Mouse (Mus musculus): ENCODE measurements around the gene Pcsk5. TPM values are rescaled to one million over a fixed set of nuclear protein-coding genes. Genes with fewer than 3 reads are reported as not detected.
A peak's percentile ranks its signal among the peaks of the same experiment; 100 is the strongest.

Gene Pcsk5
- polyA plus RNA-seq, 1 experiment, result 8.1 TPM

GRCm38 (mm10) chr19:17409351-17409750 is 428.1 kb downstream of the Pcsk5 start:
- DNase-seq (ENCODE audit: extremely low spot score in 1 of 2, low spot score in 1 of 2), result no peak

- DNase-seq (ENCODE audit: extremely low spot score in 1 of 2, low spot score in 1 of 2), result no peak
Observed at GRCm38 (mm10) chr19:17408591-17408990, 428.8 kb downstream of the Pcsk5 start.

GRCm38 (mm10) chr19:17406823-17407222 is 430.6 kb downstream of the Pcsk5 start:
- no peak for DNase-seq (ENCODE audit: extremely low spot score in 1 of 2, low spot score in 1 of 2)

- no peak for DNase-seq (ENCODE audit: extremely low spot score in 1 of 2, low spot score in 1 of 2)
Observed at GRCm38 (mm10) chr19:17403175-17403574, 434.3 kb downstream of the Pcsk5 start.

GRCm38 (mm10) chr19:17400571-17400970 is 436.9 kb downstream of the Pcsk5 start:
- DNase-seq (ENCODE audit: extremely low spot score in 1 of 2, low spot score in 1 of 2), result no peak

- no peak for DNase-seq (ENCODE audit: extremely low spot score in 1 of 2, low spot score in 1 of 2)
Observed at GRCm38 (mm10) chr19:17399965-17400364, 437.5 kb downstream of the Pcsk5 start.

GRCm38 (mm10) chr19:17397922-17398321 is 439.5 kb downstream of the Pcsk5 start:
- no peak for DNase-seq (ENCODE audit: extremely low spot score in 1 of 2, low spot score in 1 of 2)

- no peak for DNase-seq (ENCODE audit: extremely low spot score in 1 of 2, low spot score in 1 of 2)
Observed at GRCm38 (mm10) chr19:17396802-17397201, 440.6 kb downstream of the Pcsk5 start.

- peak; percentile 63 to 90 for DNase-seq (ENCODE audit: extremely low spot score in 1 of 2, low spot score in 1 of 2)
Observed at GRCm38 (mm10) chr19:17393841-17394591, 443.4 kb downstream of the Pcsk5 start, which contains the start of gene Rfk. Gene Rfk (plus strand): TSS chr19:17394043.

GRCm38 (mm10) chr19:17392866-17393265 is 444.6 kb downstream of the Pcsk5 start:
- no peak for DNase-seq (ENCODE audit: extremely low spot score in 1 of 2, low spot score in 1 of 2)

- peak in 1 of 2 experiments; percentile 56 for DNase-seq (ENCODE audit: extremely low spot score in 1 of 2, low spot score in 1 of 2)
Observed at GRCm38 (mm10) chr19:17388404-17388803, 449.0 kb downstream of the Pcsk5 start.

GRCm38 (mm10) chr19:17386424-17386823 is 451.0 kb downstream of the Pcsk5 start:
- DNase-seq (ENCODE audit: extremely low spot score in 1 of 2, low spot score in 1 of 2), result no peak

GRCm38 (mm10) chr19:17385426-17385825 is 452.0 kb downstream of the Pcsk5 start:
- no peak for DNase-seq (ENCODE audit: extremely low spot score in 1 of 2, low spot score in 1 of 2)

GRCm38 (mm10) chr19:17385022-17385421 is 452.4 kb downstream of the Pcsk5 start:
- no peak for DNase-seq (ENCODE audit: extremely low spot score in 1 of 2, low spot score in 1 of 2)

GRCm38 (mm10) chr19:17382807-17383397 is 454.5 kb downstream of the Pcsk5 start:
- DNase-seq (ENCODE audit: extremely low spot score in 1 of 2, low spot score in 1 of 2), result peak in 1 of 2 experiments; percentile 28

Data from frontal cortex, adult 2 months (tissue).